Mouse (Mus musculus) heart, adult 18-20 months (tissue): ENCODE measurements around the gene Pdcl2. TPM values are rescaled to one million over a fixed set of nuclear protein-coding genes. Genes with fewer than 3 reads are reported as not detected.

Experiments used
- DNase-seq, 2 experiments: peaks; one replicate each; pipeline ENCODE4 v3.0.0; 2021 to 2022; ENCODE audit warnings: mixed read lengths in 1 of 2
- total RNA-seq, 2 experiments: library from RNA; stranded (reverse); gene quantifications; 2 replicates each; pipeline ENCODE4 v1.2.3; 2021

Gene Pdcl2
- total RNA-seq, 2 experiments from 2014 or later: not detected

DNA sequence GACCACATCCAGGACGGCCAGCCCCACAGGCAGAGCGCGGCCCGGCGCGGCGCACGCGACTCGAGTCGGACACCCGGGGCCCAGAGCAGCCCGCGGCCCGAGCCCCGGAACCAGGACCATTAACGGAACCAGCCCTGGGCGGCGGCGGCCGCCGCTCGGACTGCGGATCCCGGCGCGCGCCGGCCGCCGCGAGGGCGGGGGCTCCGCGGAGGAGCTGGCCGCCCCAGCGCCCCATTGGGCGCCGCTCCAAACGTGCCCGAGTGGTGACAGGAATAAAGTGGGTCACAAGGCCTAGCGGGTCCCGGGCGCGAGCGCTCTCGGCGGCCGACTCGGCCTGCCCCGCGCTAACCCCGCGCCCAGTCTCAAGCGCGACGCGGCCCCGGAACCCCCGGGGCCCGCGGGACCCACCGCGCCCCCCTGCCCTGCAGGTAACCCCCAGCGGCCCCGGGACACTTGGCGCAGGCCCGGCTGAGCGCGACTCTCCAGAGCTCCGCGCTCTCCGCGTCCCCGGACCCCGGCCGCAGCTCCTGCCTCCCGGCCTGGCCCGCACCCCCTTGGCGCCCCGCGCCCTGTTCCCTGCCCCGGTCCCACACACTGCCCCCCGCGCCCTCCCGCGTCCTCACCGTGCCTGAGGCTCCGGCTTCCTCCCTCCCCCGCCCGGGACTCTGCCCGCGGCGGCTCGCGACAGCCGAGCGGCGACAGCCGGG, 27.1 kb downstream of the Pdcl2 start:
- DNase-seq: peak; percentile 90

DNA sequence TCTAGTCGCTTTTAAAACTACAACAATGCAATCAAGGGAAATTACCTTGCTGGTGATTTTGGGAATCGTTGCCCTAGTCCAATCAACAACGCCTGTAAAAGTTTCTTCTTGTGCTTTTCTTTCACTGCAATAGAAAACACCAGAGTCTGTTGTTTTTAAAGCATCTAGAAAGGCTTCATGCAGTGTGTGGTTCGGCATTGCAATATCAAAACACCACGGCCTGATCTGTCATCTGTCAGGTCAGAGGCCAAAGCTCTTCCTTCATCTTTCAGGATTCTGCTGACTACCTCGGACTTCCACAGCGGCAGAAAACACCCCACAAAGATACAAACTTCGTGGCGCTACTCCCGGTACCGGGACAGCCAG, 27.6 kb downstream of the Pdcl2 start:
- no peak for DNase-seq

DNA sequence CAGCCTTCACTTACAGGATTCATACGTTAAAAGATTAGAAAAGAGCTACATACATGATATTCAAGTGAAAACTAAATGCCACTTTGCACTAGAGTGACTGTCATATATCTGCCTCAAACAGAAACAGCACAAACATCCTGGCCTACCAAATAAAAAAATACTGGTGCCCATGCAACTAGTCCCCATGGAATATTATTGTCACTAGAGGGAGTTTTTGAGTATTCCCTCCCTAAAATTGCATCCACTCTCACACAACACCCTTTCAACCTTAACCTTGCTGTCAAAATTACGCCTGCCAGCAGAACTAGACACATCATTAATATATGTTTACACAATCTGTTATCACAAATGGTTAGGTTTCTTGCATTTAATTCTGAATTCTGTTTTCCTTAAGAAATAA, 28.9 kb downstream of the Pdcl2 start:
- no peak for DNase-seq

GRCm38 (mm10) chr5:76289234-76289691, 41.7 kb downstream of the Pdcl2 start:
- DNase-seq: peak in 1 of 2 experiments; percentile 20

DNA sequence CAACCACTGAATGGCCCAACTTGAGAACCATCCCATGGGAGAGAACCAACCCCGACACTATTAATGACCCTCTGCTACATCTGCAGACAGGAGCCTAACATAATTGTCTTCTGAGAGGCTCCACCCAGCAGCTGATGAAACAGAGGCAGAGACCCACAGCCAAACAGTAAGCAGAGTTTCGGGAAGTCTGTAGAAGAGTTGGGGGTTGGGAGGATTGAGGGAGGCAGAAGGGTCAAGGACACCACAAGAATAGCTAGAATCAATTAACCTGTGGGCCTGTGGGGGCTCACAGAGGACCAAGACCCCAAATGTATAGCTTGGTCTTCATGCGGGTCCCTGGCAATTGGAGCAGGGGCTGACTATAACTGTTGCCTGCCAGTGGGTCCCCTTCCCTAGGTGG, 42.7 kb downstream of the Pdcl2 start:
- no peak for DNase-seq

DNA sequence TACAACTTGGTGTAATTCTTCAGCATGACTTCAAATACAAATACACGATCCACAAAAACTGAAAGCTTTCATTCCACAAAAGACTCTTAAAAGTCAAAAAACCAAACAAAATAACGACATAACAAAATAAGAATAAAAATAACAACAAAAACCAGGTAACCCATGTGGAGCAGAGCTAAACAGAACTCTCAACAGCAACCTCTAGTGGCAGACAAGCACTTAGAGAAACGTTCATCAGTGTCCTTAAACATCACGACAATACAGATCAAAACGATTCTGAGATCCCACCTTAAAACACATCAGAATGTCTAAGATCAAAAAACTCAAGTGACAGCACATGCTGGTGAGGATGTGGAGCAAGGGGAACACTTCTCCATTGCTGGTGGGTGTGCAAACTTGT, 43.9 kb downstream of the Pdcl2 start:
- DNase-seq: no peak

GRCm38 (mm10) chr5:76285699-76286098, 45.3 kb downstream of the Pdcl2 start:
- DNase-seq: no peak

GRCm38 (mm10) chr5:76283890-76284289, 47.1 kb downstream of the Pdcl2 start:
- no peak for DNase-seq

DNA sequence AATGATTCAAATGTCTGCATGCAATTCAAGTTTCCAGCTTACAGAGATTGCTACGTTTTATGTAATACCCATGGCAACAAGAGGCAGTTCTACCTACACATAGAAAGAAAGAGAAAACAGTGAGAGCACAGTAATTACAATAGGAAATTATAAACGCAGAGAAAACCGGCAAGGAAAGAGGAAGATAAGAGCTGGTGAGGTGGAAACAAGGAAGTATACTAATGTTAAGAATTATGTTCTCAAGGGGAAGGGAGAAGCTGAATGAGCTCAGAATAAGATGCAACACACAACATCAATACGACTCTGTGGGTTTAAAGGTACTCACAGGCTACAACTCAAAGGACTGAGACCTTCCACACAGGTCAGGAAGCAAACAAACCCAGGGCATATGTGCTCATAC, 56.0 kb downstream of the Pdcl2 start:
- no peak for DNase-seq

Other genes with a start within 250 kb of the Pdcl2 start
- gene Srd5a3, start 190.9 kb downstream of the Pdcl2 start, total RNA-seq: 1 to 10 TPM; 8.2 TPM
- gene Tmem165, start 147.3 kb downstream of the Pdcl2 start, total RNA-seq: 10 to 100 TPM; 17.7 TPM
- gene Clock, start 26.4 kb downstream of the Pdcl2 start, total RNA-seq: 10 to 100 TPM; 29.1 to 33.9 TPM
- not detected for gene Nmu, start 32.6 kb upstream of the Pdcl2 start, total RNA-seq
- gene Gm7271, start 152.9 kb upstream of the Pdcl2 start, total RNA-seq: not detected
- gene Exoc1, start 198.2 kb upstream of the Pdcl2 start, total RNA-seq: 10 to 100 TPM; 15.2 to 15.6 TPM